Mouse (Mus musculus): ENCODE data around the gene Ly6g5c.

- TF ChIP-seq CTCF (conservative IDR thresholded peaks at IDR 0.05 in 1 of 2, IDR thresholded peaks at IDR 0.05 in 1 of 2; ENCODE audit: low read depth in 2 of 2, low read length in 2 of 2) (no peak), POLR2A (IDR thresholded peaks at IDR 0.05; ENCODE audit: low read depth, low read length) (no peak), MAZ (IDR thresholded peaks at IDR 0.05; ENCODE audit: low read depth, low read length) (no peak), USF2 (conservative IDR thresholded peaks at IDR 0.05; ENCODE audit: low read depth, low read length) (no peak), USF1 (IDR thresholded peaks at IDR 0.05; ENCODE audit: low read depth, low read length) (no peak), MAFK (IDR thresholded peaks at IDR 0.05; ENCODE audit: insufficient replicate concordance, low read length) (no peak), ETS1 (conservative IDR thresholded peaks at IDR 0.05; ENCODE audit: low read depth, low read length) (no peak), MAX (IDR thresholded peaks at IDR 0.05; ENCODE audit: low read length) (no peak), ZC3H11A (IDR thresholded peaks at IDR 0.05; ENCODE audit: low read depth, low read length) (no peak)
Observed at GRCm38 (mm10) chr17:35061299-35061698, 46.8 kb upstream of the Ly6g5c start.
